Mouse (Mus musculus): ENCODE measurements at regions not wholly inside any gene's neighbourhood (a gene's known extent, or its start where the extent isn't known, plus 50 kb on each side); places are given as distances from the start of the nearest gene placed in this dataset.

GRCm38 (mm10) chr17:80831686-80832085 lies 103.4 kb upstream of the Map4k3 start:
- TF ChIP-seq CEBPB (IDR thresholded peaks at IDR 0.05; ENCODE audit: low read depth) (no peak), CTCF (IDR thresholded peaks at IDR 0.05; ENCODE audit: control insufficient read depth, insufficient read depth, insufficient read length) (no peak), MAX (IDR thresholded peaks at IDR 0.05) (no peak), USF1 (IDR thresholded peaks at IDR 0.05; ENCODE audit: low read depth) (no peak), MYOD1 (IDR thresholded peaks at IDR 0.05; ENCODE audit: control insufficient read depth, insufficient read length, low read depth) (no peak)

Measured in C2C12 (cell line).